Mouse (Mus musculus): ENCODE results near the gene Cdkn2aipnl. TPM values are rescaled to one million over a fixed set of nuclear protein-coding genes. Genes with fewer than 3 reads are reported as not detected.
A peak's percentile ranks its signal among the peaks of the same experiment; 100 is the strongest.

Gene Cdkn2aipnl
- polyA plus RNA-seq, 1 experiment from 2014 or later, result 134 TPM

- 95% methylated on average over 2 of the region's 2 CpGs for whole genome bisulfite sequencing
- Histone ChIP-seq H3K9ac (ENCODE audit: low read depth, low read length) (no peak overlapping the region), H3K4me2 (ENCODE audit: low read length) (no peak overlapping the region), H3K4me3 (ENCODE audit: low read depth, low read length) (no peak overlapping the region), H3K36me3 (ENCODE audit: control insufficient read depth, insufficient read depth, low read length) (peaks cover 20% of the 10 kb centered on the region), H3K27ac (ENCODE audit: low read length) (no peak overlapping the region), H3K27me3 (ENCODE audit: control insufficient read depth, insufficient read depth, low read depth, low read length) (no peaks in the 10 kb centered on the region), H3K9me3 (replicated peaks; ENCODE audit: control insufficient read depth, low read length, poor library complexity, severe bottlenecking) (no peaks in the 10 kb centered on the region), H3K4me1 (ENCODE audit: control insufficient read depth, insufficient read depth, low read length) (peaks cover 4% of the 10 kb centered on the region)
- ATAC-seq, result no peak
Observed at GRCm38 (mm10) chr11:51969511-51969910, 2.0 kb downstream of the Cdkn2aipnl start.

DNA sequence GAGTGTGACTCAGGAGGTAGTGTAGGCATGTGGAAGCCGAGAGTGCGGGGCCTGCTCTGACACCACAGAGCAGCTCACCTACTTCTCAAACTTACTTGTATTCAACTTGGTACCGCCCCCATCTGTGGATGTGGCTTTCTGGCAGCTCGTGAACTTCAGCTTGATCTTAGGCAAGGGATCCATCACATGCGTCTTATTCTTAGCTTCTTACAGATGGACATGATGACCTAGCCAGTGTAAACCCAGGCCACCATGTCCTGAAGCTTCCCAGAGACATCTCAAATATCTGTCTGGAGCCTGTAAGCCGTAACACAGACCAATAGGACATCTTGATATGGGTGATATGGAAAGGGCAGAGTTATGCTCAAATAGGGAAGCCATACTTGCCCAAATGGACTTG, 4.2 kb downstream of the Cdkn2aipnl start:
- ATAC-seq, result no peak
- no peak overlapping the region for H3K9ac ChIP-seq (ENCODE audit: low read depth, low read length)
- no peaks in the 10 kb centered on the region for H3K27me3 ChIP-seq (ENCODE audit: control insufficient read depth, insufficient read depth, low read depth, low read length)
- H3K9me3 ChIP-seq (replicated peaks; ENCODE audit: control insufficient read depth, low read length, poor library complexity, severe bottlenecking), result no peaks in the 10 kb centered on the region
- no peak overlapping the region for H3K27ac ChIP-seq (ENCODE audit: low read length)
- peaks cover 28% of the 10 kb centered on the region for H3K36me3 ChIP-seq (ENCODE audit: control insufficient read depth, insufficient read depth, low read length)
- H3K4me3 ChIP-seq (ENCODE audit: low read depth, low read length), result no peak overlapping the region
- peaks cover 4% of the 10 kb centered on the region for H3K4me1 ChIP-seq (ENCODE audit: control insufficient read depth, insufficient read depth, low read length)
- H3K4me2 ChIP-seq (ENCODE audit: low read length), result no peak overlapping the region
- WGBS, result 95% methylated on average over 6 of the region's 6 CpGs

DNA sequence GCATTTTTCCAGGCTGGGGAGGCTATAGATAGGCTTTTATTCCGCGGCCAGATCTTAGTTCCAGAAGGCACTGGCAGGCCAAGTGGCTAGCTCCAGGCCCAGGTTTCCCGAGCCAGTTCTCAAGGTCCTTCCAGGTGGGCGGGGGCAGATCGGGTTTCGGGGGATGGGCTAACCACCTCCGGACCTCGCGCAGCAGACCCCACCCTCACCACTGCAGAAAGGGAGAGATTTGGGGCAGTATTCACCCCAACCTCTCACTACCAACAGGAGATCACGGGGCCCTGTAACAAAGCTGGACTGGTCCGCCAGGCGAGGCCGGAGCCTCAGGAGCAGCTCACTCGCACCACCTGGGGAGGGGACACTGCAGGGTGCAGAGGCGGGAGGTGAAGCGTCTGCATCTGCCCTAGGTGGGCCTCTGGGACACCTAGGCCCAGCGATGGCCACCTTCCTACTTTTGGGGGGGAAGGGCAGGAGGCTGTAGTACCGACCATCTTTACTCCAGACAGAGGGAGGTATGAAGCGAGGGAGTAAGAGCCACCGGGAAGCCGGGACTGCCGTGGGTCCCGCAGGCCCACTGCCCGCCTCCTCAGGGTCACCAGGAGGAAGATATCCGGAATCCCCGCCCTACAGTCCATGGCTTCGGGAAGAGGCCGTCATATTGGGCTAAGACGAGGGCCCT, 32.3 kb downstream of the Cdkn2aipnl start:
- peaks cover 15% of the 10 kb centered on the region for H3K36me3 ChIP-seq (ENCODE audit: control insufficient read depth, insufficient read depth, low read length)
- H3K27me3 ChIP-seq (ENCODE audit: control insufficient read depth, insufficient read depth, low read depth, low read length), result no peaks in the 10 kb centered on the region
- peak overlapping the region; percentile 93 for H3K4me2 ChIP-seq (ENCODE audit: low read length)
- peak overlapping the region; percentile 98 for H3K27ac ChIP-seq (ENCODE audit: low read length)
- no peaks in the 10 kb centered on the region for H3K9me3 ChIP-seq (replicated peaks; ENCODE audit: control insufficient read depth, low read length, poor library complexity, severe bottlenecking)
- H3K4me1 ChIP-seq (ENCODE audit: control insufficient read depth, insufficient read depth, low read length), result peaks cover 35% of the 10 kb centered on the region
- H3K9ac ChIP-seq (ENCODE audit: low read depth, low read length), result peak overlapping the region; percentile 91
- WGBS, result 0% methylated on average over 29 of the region's 29 CpGs
- peak; percentile 57 for ATAC-seq
- peak overlapping the region; percentile 62 for H3K4me3 ChIP-seq (ENCODE audit: low read depth, low read length)

GRCm38 (mm10) chr11:52000290-52000962, 33.0 kb downstream of the Cdkn2aipnl start, which contains the start of gene Ube2b:
Ube2b (minus strand) TSS chr11:52000762.
- H3K4me3 ChIP-seq (ENCODE audit: low read depth, low read length), result peak within 1 kb of the TSS; percentile 62
- peak within 1 kb of the TSS; percentile 91 for H3K9ac ChIP-seq (ENCODE audit: low read depth, low read length)
- H3K27me3 ChIP-seq (ENCODE audit: control insufficient read depth, insufficient read depth, low read depth, low read length), result no peaks in the 10 kb centered on the region
- H3K27ac ChIP-seq (ENCODE audit: low read length), result peak within 1 kb of the TSS; percentile 98
- under 1% methylated on average over 49 of the region's 63 CpGs for WGBS
- peaks cover 40% of the 10 kb centered on the region for H3K4me1 ChIP-seq (ENCODE audit: control insufficient read depth, insufficient read depth, low read length)
- peaks cover 9% of the 10 kb centered on the region for H3K36me3 ChIP-seq (ENCODE audit: control insufficient read depth, insufficient read depth, low read length)
- H3K4me2 ChIP-seq (ENCODE audit: low read length), result peak within 1 kb of the TSS; percentile 93
- peak; percentile 81 for ATAC-seq
- H3K9me3 ChIP-seq (replicated peaks; ENCODE audit: control insufficient read depth, low read length, poor library complexity, severe bottlenecking), result no peaks in the 10 kb centered on the region

- peaks cover 48% of the 10 kb centered on the region for H3K4me1 ChIP-seq (ENCODE audit: control insufficient read depth, insufficient read depth, low read length)
- no peaks in the 10 kb centered on the region for H3K27me3 ChIP-seq (ENCODE audit: control insufficient read depth, insufficient read depth, low read depth, low read length)
- H3K9ac ChIP-seq (ENCODE audit: low read depth, low read length), result peak overlapping the region; percentile 52; the same call in 1 of the 2 replicates
- peak overlapping the region; percentile 69 for H3K4me2 ChIP-seq (ENCODE audit: low read length)
- no peak overlapping the region; the same call in 1 of the 2 replicates for H3K4me3 ChIP-seq (ENCODE audit: low read depth, low read length)
- H3K27ac ChIP-seq (ENCODE audit: low read length), result peak overlapping the region; percentile 98
- no peaks in the 10 kb centered on the region for H3K9me3 ChIP-seq (replicated peaks; ENCODE audit: control insufficient read depth, low read length, poor library complexity, severe bottlenecking)
- 72% methylated on average over 10 of the region's 10 CpGs for WGBS
- H3K36me3 ChIP-seq (ENCODE audit: control insufficient read depth, insufficient read depth, low read length), result peaks cover 3% of the 10 kb centered on the region; the same call in 1 of the 2 replicates
- no peak for ATAC-seq
Observed at GRCm38 (mm10) chr11:52001341-52001740, 33.9 kb downstream of the Cdkn2aipnl start.

- H3K9ac ChIP-seq (ENCODE audit: low read depth, low read length), result no peak overlapping the region
- H3K9me3 ChIP-seq (replicated peaks; ENCODE audit: control insufficient read depth, low read length, poor library complexity, severe bottlenecking), result no peaks in the 10 kb centered on the region
- no peak overlapping the region for H3K4me3 ChIP-seq (ENCODE audit: low read depth, low read length)
- H3K27me3 ChIP-seq (ENCODE audit: control insufficient read depth, insufficient read depth, low read depth, low read length), result no peaks in the 10 kb centered on the region
- H3K4me1 ChIP-seq (ENCODE audit: control insufficient read depth, insufficient read depth, low read length), result peaks cover 48% of the 10 kb centered on the region
- WGBS, result 96% methylated on average over 8 of the region's 8 CpGs
- H3K27ac ChIP-seq (ENCODE audit: low read length), result no peak overlapping the region
- ATAC-seq, result no peak
- H3K4me2 ChIP-seq (ENCODE audit: low read length), result no peak overlapping the region
- no peaks in the 10 kb centered on the region for H3K36me3 ChIP-seq (ENCODE audit: control insufficient read depth, insufficient read depth, low read length)
Observed at GRCm38 (mm10) chr11:52001861-52002260, 34.4 kb downstream of the Cdkn2aipnl start.

- ATAC-seq, result no peak
- H3K27me3 ChIP-seq (ENCODE audit: control insufficient read depth, insufficient read depth, low read depth, low read length), result no peaks in the 10 kb centered on the region
- H3K36me3 ChIP-seq (ENCODE audit: control insufficient read depth, insufficient read depth, low read length), result no peaks in the 10 kb centered on the region
- H3K27ac ChIP-seq (ENCODE audit: low read length), result peak overlapping the region; percentile 92
- peak overlapping the region; percentile 82 for H3K4me2 ChIP-seq (ENCODE audit: low read length)
- 79% methylated on average over 13 of the region's 13 CpGs for WGBS
- H3K9me3 ChIP-seq (replicated peaks; ENCODE audit: control insufficient read depth, low read length, poor library complexity, severe bottlenecking), result no peaks in the 10 kb centered on the region
- H3K9ac ChIP-seq (ENCODE audit: low read depth, low read length), result peak overlapping the region; percentile 95; the same call in 1 of the 2 replicates
- H3K4me3 ChIP-seq (ENCODE audit: low read depth, low read length), result peak overlapping the region; percentile 82
- peaks cover 38% of the 10 kb centered on the region for H3K4me1 ChIP-seq (ENCODE audit: control insufficient read depth, insufficient read depth, low read length)
Observed at GRCm38 (mm10) chr11:52002842-52003504, 35.5 kb downstream of the Cdkn2aipnl start.

DNA sequence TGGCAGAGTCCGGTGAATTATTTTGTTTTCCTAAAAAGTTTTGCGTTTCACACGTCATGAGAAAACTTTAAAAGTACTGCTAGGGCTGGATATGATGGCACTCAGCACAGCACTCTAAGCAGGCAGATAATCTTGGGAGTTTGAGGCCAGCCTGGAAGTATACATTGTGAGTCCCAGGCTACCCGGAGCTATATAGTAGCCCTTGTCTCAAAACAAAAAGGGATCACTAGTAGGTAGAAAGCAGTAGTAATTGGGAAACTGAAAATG, 36.0 kb downstream of the Cdkn2aipnl start:
- Histone ChIP-seq H3K4me2 (ENCODE audit: low read length) (peak overlapping the region; percentile 82), H3K27me3 (ENCODE audit: control insufficient read depth, insufficient read depth, low read depth, low read length) (no peaks in the 10 kb centered on the region), H3K4me1 (ENCODE audit: control insufficient read depth, insufficient read depth, low read length) (peaks cover 34% of the 10 kb centered on the region), H3K9me3 (replicated peaks; ENCODE audit: control insufficient read depth, low read length, poor library complexity, severe bottlenecking) (no peaks in the 10 kb centered on the region), H3K9ac (ENCODE audit: low read depth, low read length) (peak overlapping the region; percentile 95), H3K4me3 (ENCODE audit: low read depth, low read length) (peak overlapping the region; percentile 82), H3K36me3 (ENCODE audit: control insufficient read depth, insufficient read depth, low read length) (no peaks in the 10 kb centered on the region), H3K27ac (ENCODE audit: low read length) (peak overlapping the region; percentile 92)
- ATAC-seq, result no peak
- 19% methylated on average over 4 of the region's 4 CpGs for WGBS
